Mouse (Mus musculus): Measurements from ENCODE around the gene Wasf1.

Wasf1 gene

GRCm38 (mm10) chr10:40969372-40970033, 86.2 kb downstream of the Wasf1 start:
- in situ Hi-C loops (cut with MboI, MseI), result loop anchor here (10.0 kb wide), 1 partner anchor 315 kb away; no protein-coding TSS in a partner anchor

- in situ Hi-C loops (cut with MboI, MseI), result no loop called here
Observed at GRCm38 (mm10) chr10:40970601-40971245, 87.4 kb downstream of the Wasf1 start.

- in situ Hi-C loops (cut with MboI, MseI), result no loop called here
Observed at GRCm38 (mm10) chr10:40971256-40971655, 88.0 kb downstream of the Wasf1 start.

DNA sequence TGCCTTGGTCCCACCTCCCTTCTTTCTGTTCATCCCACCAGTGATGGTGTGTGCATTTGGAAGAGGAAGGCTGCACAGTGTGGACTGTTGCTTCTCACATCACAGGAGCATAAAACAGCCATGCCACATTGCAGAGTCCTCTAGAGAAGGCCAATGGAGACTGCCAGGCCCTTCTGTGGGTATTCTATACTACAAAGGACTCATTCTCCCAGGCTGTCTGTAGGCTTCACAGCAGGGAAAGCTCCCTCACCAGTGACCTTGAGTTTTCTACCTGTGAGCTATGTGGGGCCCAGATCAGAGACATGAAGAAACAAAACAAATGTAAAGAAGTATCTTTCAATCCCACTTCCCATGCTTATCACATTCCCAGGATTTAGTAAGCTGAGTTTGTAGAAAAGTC, 100.5 kb downstream of the Wasf1 start:
- in situ Hi-C loops (cut with MboI, MseI), result no loop called here

- in situ Hi-C loops (cut with MboI, MseI), result no loop called here
Observed at GRCm38 (mm10) chr10:40984600-40984999, 101.3 kb downstream of the Wasf1 start.

- in situ Hi-C loops (cut with MboI, MseI), result no loop called here
Observed at GRCm38 (mm10) chr10:40985350-40985749, 102.1 kb downstream of the Wasf1 start.
